Mouse (Mus musculus) MEL (cell line): Measurements from ENCODE around the gene Gm45902. TPM values are rescaled to one million over a fixed set of nuclear protein-coding genes. Genes with fewer than 3 reads are reported as not detected.

ENCODE experiments used
- DNase-seq: peaks from one replicate; pipeline ENCODE4 v3.0.0; 2011; ENCODE audit warnings: low read depth, low spot score
- H3K27ac ChIP-seq: 2 replicates; pipeline ENCODE4 v1.5.1; 2012; ENCODE audit warnings: low read depth, mild to moderate bottlenecking, control low read depth, low read length, moderate library complexity; ENCODE audit not compliant: control insufficient read depth
- H3K27me3 ChIP-seq, 2 experiments: fragments of 150-350 bp in 1 of 2; sonication (generic) in 1 of 2; 2 replicates each; pipeline ENCODE4 v1.6.1; 2012; ENCODE audit warnings: low read length in 2 of 2, mild to moderate bottlenecking in 2 of 2, improper control_type of control experiment in 1 of 2, moderate library complexity in 1 of 2; ENCODE audit not compliant: insufficient read depth in 2 of 2, control insufficient read depth in 1 of 2
- H3K36me3 ChIP-seq, 2 experiments: 2 replicates each; pipeline ENCODE4 v1.6.1; 2012 to 2014; ENCODE audit warnings: low read length in 2 of 2, improper control_type of control experiment in 1 of 2, inconsistent platforms in 1 of 2, mild to moderate bottlenecking in 1 of 2; ENCODE audit not compliant: insufficient read depth in 2 of 2, control insufficient read depth in 1 of 2
- H3K4me1 ChIP-seq, 2 experiments: fragments of 150-350 bp in 1 of 2; sonication (generic) in 1 of 2; 2 replicates each; pipeline ENCODE4 v1.6.1; 2012; ENCODE audit warnings: low read length in 2 of 2, improper control_type of control experiment in 1 of 2, mild to moderate bottlenecking in 1 of 2; ENCODE audit not compliant: insufficient read depth in 2 of 2, control insufficient read depth in 1 of 2
- H3K4me3 ChIP-seq, 2 experiments: fragments of 150-350 bp in 1 of 2; sonication (generic) in 1 of 2; 2 replicates each; pipeline ENCODE4 v1.5.1; 2012; ENCODE audit warnings: low read depth in 2 of 2, low read length in 2 of 2, mild to moderate bottlenecking in 2 of 2, moderate library complexity in 2 of 2, control low read depth in 1 of 2, improper control_type of control experiment in 1 of 2; ENCODE audit not compliant: control insufficient read depth in 1 of 2, insufficient read depth in 1 of 2
- H3K79me2 ChIP-seq: 2 replicates; pipeline ENCODE4 v1.6.1; 2012; ENCODE audit warnings: mild to moderate bottlenecking, low read length, moderate library complexity; ENCODE audit not compliant: control insufficient read depth, poor library complexity, insufficient read depth
- H3K9ac ChIP-seq: 2 replicates; pipeline ENCODE4 v1.6.1; 2012; ENCODE audit warnings: low read depth, mild to moderate bottlenecking, control low read depth, low read length, moderate library complexity; ENCODE audit not compliant: control insufficient read depth, poor library complexity, severe bottlenecking
- H3K9me3 ChIP-seq: fragments of 150-350 bp; sonication (generic); replicated peaks from 2 replicates; pipeline ENCODE4 v1.6.1; 2012; ENCODE audit warnings: mild to moderate bottlenecking, low read length, improper control_type of control experiment, moderate library complexity; ENCODE audit not compliant: insufficient read depth
- CTCF ChIP-seq, 3 experiments: IDR thresholded peaks in 2 of 3; conservative IDR thresholded peaks in 1 of 3; 2 replicates each; pipeline ENCODE4 v1.5.1; 2011 to 2012; ENCODE audit warnings: low read length in 3 of 3, low read depth in 2 of 3, mild to moderate bottlenecking in 2 of 3, improper control_type of control experiment in 1 of 3, inconsistent platforms in 1 of 3, mixed read lengths in 1 of 3, moderate library complexity in 1 of 3; ENCODE audit not compliant: control insufficient read depth in 1 of 3, insufficient read depth in 1 of 3, poor library complexity in 1 of 3, severe bottlenecking in 1 of 3
- EP300 ChIP-seq, 2 experiments: IDR thresholded peaks; 2 replicates each; pipeline ENCODE4 v1.6.1; 2011; ENCODE audit warnings: improper control_type of control experiment in 2 of 2, low read length in 2 of 2, low read depth in 1 of 2, mild to moderate bottlenecking in 1 of 2
- ETS1 ChIP-seq: IDR thresholded peaks from 2 replicates; pipeline ENCODE4 v1.6.1; 2012; ENCODE audit warnings: low read depth, mild to moderate bottlenecking, inconsistent platforms, low read length, improper control_type of control experiment, moderate library complexity
- GATA1 ChIP-seq: IDR thresholded peaks from 2 replicates; pipeline ENCODE4 v1.6.1; 2011; ENCODE audit warnings: low read depth, low read length, improper control_type of control experiment
- JUND ChIP-seq: IDR thresholded peaks from 2 replicates; pipeline ENCODE4 v1.6.1; 2011; ENCODE audit warnings: low read depth, mild to moderate bottlenecking, improper control_type of control experiment, low read length
- MAX ChIP-seq: IDR thresholded peaks from 2 replicates; pipeline ENCODE4 v1.6.1; 2011; ENCODE audit warnings: low read length, improper control_type of control experiment
- MYC ChIP-seq: IDR thresholded peaks from 2 replicates; pipeline ENCODE4 v1.6.1; 2011; ENCODE audit warnings: low read depth, mild to moderate bottlenecking, low read length, improper control_type of control experiment, moderate library complexity
- NELFE ChIP-seq: IDR thresholded peaks from 2 replicates; pipeline ENCODE4 v1.6.1; 2011; ENCODE audit warnings: low read depth, low read length, improper control_type of control experiment
- POLR2A ChIP-seq, 2 experiments: IDR thresholded peaks; 2 replicates each; pipeline ENCODE4 v1.6.1; 2011 to 2012; ENCODE audit warnings: low read length in 2 of 2, mild to moderate bottlenecking in 2 of 2, control low read depth in 1 of 2, improper control_type of control experiment in 1 of 2, low read depth in 1 of 2, moderate library complexity in 1 of 2; ENCODE audit not compliant: control insufficient read depth in 1 of 2, insufficient read depth in 1 of 2, poor library complexity in 1 of 2
- POLR2AphosphoS2 ChIP-seq: IDR thresholded peaks from 2 replicates; pipeline ENCODE4 v1.6.1; 2011; ENCODE audit warnings: low read length, improper control_type of control experiment
- POLR2AphosphoS5 ChIP-seq: IDR thresholded peaks from 2 replicates; pipeline ENCODE4 v1.6.1; 2012; ENCODE audit warnings: low read depth, borderline replicate concordance, mild to moderate bottlenecking, inconsistent platforms, low read length, moderate library complexity, mixed read lengths
- RAD21 ChIP-seq: IDR thresholded peaks from 2 replicates; pipeline ENCODE4 v1.6.1; 2011; ENCODE audit warnings: mild to moderate bottlenecking, low read depth, low read length, improper control_type of control experiment
- RCOR1 ChIP-seq: IDR thresholded peaks from 2 replicates; pipeline ENCODE4 v1.6.1; 2012; ENCODE audit warnings: low read depth, mild to moderate bottlenecking, inconsistent platforms, low read length, improper control_type of control experiment
- SMC3 ChIP-seq: IDR thresholded peaks from 2 replicates; pipeline ENCODE4 v1.6.1; 2011; ENCODE audit warnings: low read depth, low read length, improper control_type of control experiment
- TAL1 ChIP-seq: IDR thresholded peaks from 2 replicates; pipeline ENCODE4 v1.6.1; 2012; ENCODE audit warnings: mild to moderate bottlenecking, inconsistent platforms, low read length, moderate library complexity, mixed read lengths
- TCF12 ChIP-seq: IDR thresholded peaks from 2 replicates; pipeline ENCODE4 v1.6.1; 2014; ENCODE audit warnings: low read depth, mild to moderate bottlenecking, inconsistent platforms, low read length, improper control_type of control experiment, moderate library complexity
- UBTF ChIP-seq: IDR thresholded peaks from 2 replicates; pipeline ENCODE4 v1.6.1; 2012; ENCODE audit warnings: low read depth, mild to moderate bottlenecking, inconsistent platforms, low read length, improper control_type of control experiment, moderate library complexity, borderline replicate concordance; ENCODE audit not compliant: insufficient read depth
- USF2 ChIP-seq, 2 experiments: IDR thresholded peaks; 2 replicates each; pipeline ENCODE4 v1.6.1; 2011 to 2012; ENCODE audit warnings: improper control_type of control experiment in 2 of 2, low read length in 2 of 2, borderline replicate concordance in 1 of 2, inconsistent platforms in 1 of 2, low read depth in 1 of 2, mild to moderate bottlenecking in 1 of 2; ENCODE audit not compliant: insufficient read depth in 1 of 2
- ZC3H11A ChIP-seq: IDR thresholded peaks from 2 replicates; pipeline ENCODE4 v1.6.1; 2012; ENCODE audit warnings: low read depth, mild to moderate bottlenecking, inconsistent platforms, low read length, improper control_type of control experiment
- ZNF384 ChIP-seq: IDR thresholded peaks from 2 replicates; pipeline ENCODE4 v1.6.1; 2012; ENCODE audit warnings: low read depth, mild to moderate bottlenecking, inconsistent platforms, low read length, improper control_type of control experiment
- polyA plus RNA-seq, 2 experiments: library from polyadenylated mRNA; stranded (reverse) in 1 of 2; unstranded in 1 of 2; fragments of >175 nt in 1 of 2; fragments of >200 nt in 1 of 2; gene quantifications; 2 replicates each; pipeline versions ENCODE4 v1.2.1 to v1.2.4; 2012; ENCODE audit warnings: low replicate concordance in 2 of 2, low read depth in 1 of 2; ENCODE audit not compliant: insufficient read length in 2 of 2, insufficient read depth in 1 of 2, missing spikeins in 1 of 2
- total RNA-seq: library from RNA; depleted of rRNA; stranded (reverse); fragments of 300-350 nt; gene quantifications from 2 replicates; pipeline ENCODE4 v1.2.3, GENCODE M21; 2012

Gm45902 gene
- total and polyA plus RNA-seq, 3 experiments = 3.6 to 3.8 TPM; not detected in 1

- H3K9me3 ChIP-seq = no peaks in the 10 kb centered on the region
- H3K9ac ChIP-seq = no peak overlapping the region
- peak; percentile 73 for DNase-seq
- no peaks in the 10 kb centered on the region for H3K27me3 ChIP-seq
- no peak overlapping the region for H3K4me3 ChIP-seq
- H3K4me1 ChIP-seq = peaks cover 0 to 3% of the 10 kb centered on the region in 2 experiments; a peak in 2 of 4 replicates
- peaks cover 0 to 6% of the 10 kb centered on the region in 2 experiments; a peak in 2 of 4 replicates for H3K36me3 ChIP-seq
- TF ChIP-seq CTCF (IDR thresholded peaks at IDR 0.05 in 2 of 3, conservative IDR thresholded peaks at IDR 0.05 in 1 of 3; ENCODE audit: control insufficient read depth in 1 of 3, insufficient read depth in 1 of 3, low read depth in 2 of 3, low read length in 3 of 3, poor library complexity in 1 of 3, severe bottlenecking in 1 of 3) (peak; percentile 77 to 93 (median 92)), RAD21 (peak; percentile 78), MYC (no peak), ZC3H11A (peak; percentile 85), UBTF (no peak), RCOR1 (no peak), SMC3 (peak; percentile 99)
- no peaks in the 10 kb centered on the region for H3K79me2 ChIP-seq
- no peak overlapping the region for H3K27ac ChIP-seq
Observed at GRCm38 (mm10) chr2:3546588-3546987, 34.0 kb upstream of the Gm45902 start.

DNA sequence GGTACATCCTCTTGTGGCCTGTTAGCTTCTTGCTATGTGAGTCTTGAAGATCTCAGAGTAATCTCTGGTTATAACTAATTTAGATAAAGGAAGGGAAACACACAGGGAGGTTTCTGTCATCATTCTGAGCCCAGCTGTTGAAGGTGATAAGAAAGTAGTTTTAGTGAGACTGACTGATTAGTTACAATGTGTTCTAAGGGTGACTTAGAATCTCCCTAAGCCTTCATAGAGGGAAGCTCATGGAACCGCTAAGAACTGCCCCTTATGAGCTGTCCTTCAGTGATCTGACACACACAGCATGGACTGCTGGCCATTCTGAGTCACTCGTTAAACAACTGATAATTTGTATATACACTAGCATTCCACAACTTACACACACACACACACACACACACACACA is 33.5 kb upstream of the Gm45902 start:
- H3K27ac ChIP-seq = no peak overlapping the region
- peaks cover 0 to 6% of the 10 kb centered on the region in 2 experiments; a peak in 2 of 4 replicates for H3K36me3 ChIP-seq
- peaks cover 0 to 3% of the 10 kb centered on the region in 2 experiments; a peak in 2 of 4 replicates for H3K4me1 ChIP-seq
- peak; percentile 50 for DNase-seq
- H3K79me2 ChIP-seq = no peaks in the 10 kb centered on the region
- H3K4me3 ChIP-seq = no peak overlapping the region
- H3K9me3 ChIP-seq = no peaks in the 10 kb centered on the region
- H3K27me3 ChIP-seq = no peaks in the 10 kb centered on the region
- no peak overlapping the region for H3K9ac ChIP-seq
- TF ChIP-seq JUND = no peak
- no peak for TF ChIP-seq POLR2A (IDR thresholded peaks at IDR 0.05; ENCODE audit: control insufficient read depth in 1 of 2, insufficient read depth in 1 of 2, low read depth in 1 of 2, low read length in 2 of 2, poor library complexity in 1 of 2)
- no peak for TF ChIP-seq USF2 (IDR thresholded peaks at IDR 0.05; ENCODE audit: borderline replicate concordance in 1 of 2, insufficient read depth in 1 of 2, low read depth in 1 of 2, low read length in 2 of 2)
- TF ChIP-seq TCF12 = peak; percentile 61
- TF ChIP-seq ETS1 = peak; percentile 80
- TF ChIP-seq POLR2AphosphoS5 = no peak
- TF ChIP-seq ZNF384 = no peak
- TF ChIP-seq RAD21 = no peak
- TF ChIP-seq GATA1 = peak; percentile 69
- no peak for TF ChIP-seq MAX
- peak; percentile 55 for TF ChIP-seq TAL1
- TF ChIP-seq EP300 (IDR thresholded peaks at IDR 0.05; ENCODE audit: low read depth in 1 of 2, low read length in 2 of 2) = peak; percentile 59 to 60; a peak in 2 of 4 replicates
- no peak for TF ChIP-seq ZC3H11A
- no peak for TF ChIP-seq POLR2AphosphoS2
- peak; percentile 81 for TF ChIP-seq RCOR1
- TF ChIP-seq NELFE = no peak
